Mouse (Mus musculus) layer of hippocampus, adult 2 months (tissue): ENCODE results near the gene Gpr158. TPM values are rescaled to one million over a fixed set of nuclear protein-coding genes. Genes with fewer than 3 reads are reported as not detected.
"Not testable (repeated sequence)": the region's sequence is repeated elsewhere in the genome, so short reads cannot be mapped to it uniquely, and the experiment has no call there.

Experiments used
- DNase-seq, 2 experiments: peaks; one replicate each; pipeline ENCODE4 v3.0.0; 2022; ENCODE audit warnings: low spot score in 2 of 2
- H3K27ac ChIP-seq: fragments of 200-600 bp; 2 replicates; pipeline ENCODE4 v1.8.1; 2022
- H3K4me3 ChIP-seq: fragments of 200-600 bp; 2 replicates; pipeline ENCODE4 v1.8.1; 2022; ENCODE audit warnings: mild to moderate bottlenecking
- CTCF ChIP-seq: fragments of 200-600 bp; conservative IDR thresholded peaks from 2 replicates; pipeline ENCODE4 v1.8.1; 2022; ENCODE audit warnings: antibody characterized with exemption, mild to moderate bottlenecking, moderate library complexity
- total RNA-seq, 2 experiments: library from RNA; stranded (reverse); gene quantifications; 2 replicates each; pipeline ENCODE4 v1.2.3; 2021

The Gpr158 gene
- total RNA-seq, 2 experiments from 2014 or later: 76.6 to 79.6 TPM

- no peak for DNase-seq
- Histone ChIP-seq H3K4me3 (no peak overlapping the region), H3K27ac (no peak overlapping the region)
- no peak for TF ChIP-seq CTCF
Measured at GRCm38 (mm10) chr2:21431182-21431581, 63.8 kb downstream of the Gpr158 start.

GRCm38 (mm10) chr2:21439626-21440025 lies 72.3 kb downstream of the Gpr158 start:
- no peak for TF ChIP-seq CTCF
- Histone ChIP-seq H3K27ac (no peak overlapping the region), H3K4me3 (no peak overlapping the region)
- DNase-seq: no peak

GRCm38 (mm10) chr2:21460606-21461005 lies 93.3 kb downstream of the Gpr158 start:
- not testable (repeated sequence) for H3K4me3 ChIP-seq, H3K27ac ChIP-seq

GRCm38 (mm10) chr2:21474957-21475356 lies 107.6 kb downstream of the Gpr158 start:
- no peak for TF ChIP-seq CTCF
- DNase-seq: no peak
- no peak overlapping the region for H3K4me3 ChIP-seq
- no peak overlapping the region for H3K27ac ChIP-seq

More at GRCm38 (mm10) chr2:21460606-21461005, 93.3 kb downstream of the Gpr158 start:
- DNase-seq: not testable (repeated sequence)

- no peak for DNase-seq
- H3K27ac ChIP-seq: no peak overlapping the region
- no peak overlapping the region for H3K4me3 ChIP-seq
- TF ChIP-seq CTCF: no peak
Measured at GRCm38 (mm10) chr2:21496881-21497280, 129.5 kb downstream of the Gpr158 start.

GRCm38 (mm10) chr2:21497965-21498364 lies 130.6 kb downstream of the Gpr158 start:
- DNase-seq: no peak
- no peak for TF ChIP-seq CTCF
- no peak overlapping the region for H3K27ac ChIP-seq
- no peak overlapping the region for H3K4me3 ChIP-seq

GRCm38 (mm10) chr2:21499399-21499798 lies 132.1 kb downstream of the Gpr158 start:
- no peak overlapping the region for H3K4me3 ChIP-seq
- no peak overlapping the region for H3K27ac ChIP-seq
- no peak for DNase-seq
- no peak for TF ChIP-seq CTCF

GRCm38 (mm10) chr2:21507449-21507848 lies 140.1 kb downstream of the Gpr158 start:
- no peak overlapping the region for H3K4me3 ChIP-seq
- no peak for TF ChIP-seq CTCF
- DNase-seq: no peak
- H3K27ac ChIP-seq: no peak overlapping the region

- no peak overlapping the region for H3K27ac ChIP-seq
- H3K4me3 ChIP-seq: no peak overlapping the region
- DNase-seq: no peak
- no peak for TF ChIP-seq CTCF
Measured at GRCm38 (mm10) chr2:21530750-21531149, 163.4 kb downstream of the Gpr158 start.

- TF ChIP-seq CTCF: no peak
- Histone ChIP-seq H3K27ac (no peak overlapping the region), H3K4me3 (no peak overlapping the region)
- DNase-seq: no peak
Measured at GRCm38 (mm10) chr2:21619180-21619579, 251.8 kb downstream of the Gpr158 start.

- DNase-seq: no peak
- no peak overlapping the region for H3K4me3 ChIP-seq
Measured at GRCm38 (mm10) chr2:21632136-21632535, 264.8 kb downstream of the Gpr158 start.

GRCm38 (mm10) chr2:21665721-21666120 lies 298.4 kb downstream of the Gpr158 start:
- Histone ChIP-seq H3K27ac (peak overlapping the region; percentile 67), H3K4me3 (no peak overlapping the region)
- TF ChIP-seq CTCF: no peak
- DNase-seq: peak in 1 of 2 experiments; percentile 4

More at GRCm38 (mm10) chr2:21632136-21632535, 264.8 kb downstream of the Gpr158 start:
- no peak for TF ChIP-seq CTCF
- H3K27ac ChIP-seq: no peak overlapping the region

GRCm38 (mm10) chr2:21676084-21676838 lies 308.9 kb downstream of the Gpr158 start:
- TF ChIP-seq CTCF: no peak
- Histone ChIP-seq H3K4me3 (no peak overlapping the region), H3K27ac (peak overlapping the region; percentile 57; the same call in 1 of the 2 replicates)
- no peak for DNase-seq

- no peak for TF ChIP-seq CTCF
- H3K27ac ChIP-seq: peak overlapping the region; percentile 57; the same call in 1 of the 2 replicates
- H3K4me3 ChIP-seq: no peak overlapping the region
- DNase-seq: no peak
Measured at GRCm38 (mm10) chr2:21676839-21677123, 309.4 kb downstream of the Gpr158 start.

GRCm38 (mm10) chr2:21680735-21681270 lies 313.5 kb downstream of the Gpr158 start:
- Histone ChIP-seq H3K27ac (no peak overlapping the region), H3K4me3 (no peak overlapping the region)
- no peak for TF ChIP-seq CTCF
- DNase-seq: no peak
